Mouse (Mus musculus): ENCODE measurements around the gene Ptges2. TPM values are rescaled to one million over a fixed set of nuclear protein-coding genes. Genes with fewer than 3 reads are reported as not detected.
A peak's percentile ranks its signal among the peaks of the same experiment; 100 is the strongest.

Ptges2 gene
- total and polyA plus RNA-seq, 3 experiments = 30.4 to 396 (median 47.0) TPM

GRCm38 (mm10) chr2:32437612-32438166 lies 42.0 kb downstream of the Ptges2 start:
- no peak overlapping the region for H3K4me3 ChIP-seq (ENCODE audit: control insufficient read depth in 1 of 2, insufficient read depth in 1 of 2, low read depth in 2 of 2, low read length in 2 of 2)
- DNase-seq (ENCODE audit: low read depth, low spot score) = no peak
- no peak overlapping the region for H3K9ac ChIP-seq (ENCODE audit: control insufficient read depth, low read depth, low read length, poor library complexity, severe bottlenecking)
- TF ChIP-seq RCOR1 (IDR thresholded peaks at IDR 0.05; ENCODE audit: low read depth, low read length) = peak; percentile 52; the same call in 1 of the 2 replicates
- TF ChIP-seq ZC3H11A (IDR thresholded peaks at IDR 0.05; ENCODE audit: low read depth, low read length) = no peak
- H3K27ac ChIP-seq (ENCODE audit: control insufficient read depth, low read depth, low read length) = no peak overlapping the region
- peaks cover 0 to 2% of the 10 kb centered on the region in 2 experiments; a peak in 1 of 4 replicates for H3K36me3 ChIP-seq (ENCODE audit: control insufficient read depth in 1 of 2, insufficient read depth in 2 of 2, low read length in 2 of 2)
- no peaks in the 10 kb centered on the region for H3K9me3 ChIP-seq (replicated peaks; ENCODE audit: insufficient read depth, low read length)
- H3K79me2 ChIP-seq (ENCODE audit: control insufficient read depth, insufficient read depth, low read length, poor library complexity) = peaks cover 51% of the 10 kb centered on the region
- no peaks in the 10 kb centered on the region for H3K4me1 ChIP-seq (ENCODE audit: control insufficient read depth in 1 of 2, insufficient read depth in 2 of 2, low read length in 2 of 2)
- no peaks in the 10 kb centered on the region for H3K27me3 ChIP-seq (ENCODE audit: control insufficient read depth in 1 of 2, insufficient read depth in 2 of 2, low read length in 2 of 2)

GRCm38 (mm10) chr2:32438733-32439132 lies 43.0 kb downstream of the Ptges2 start:
- H3K9me3 ChIP-seq (replicated peaks; ENCODE audit: insufficient read depth, low read length) = no peaks in the 10 kb centered on the region
- DNase-seq (ENCODE audit: low read depth, low spot score) = no peak
- H3K9ac ChIP-seq (ENCODE audit: control insufficient read depth, low read depth, low read length, poor library complexity, severe bottlenecking) = no peak overlapping the region
- H3K27me3 ChIP-seq (ENCODE audit: control insufficient read depth in 1 of 2, insufficient read depth in 2 of 2, low read length in 2 of 2) = no peaks in the 10 kb centered on the region
- H3K36me3 ChIP-seq (ENCODE audit: control insufficient read depth in 1 of 2, insufficient read depth in 2 of 2, low read length in 2 of 2) = no peaks in the 10 kb centered on the region; a peak in 1 of 4 replicates
- peaks cover 48% of the 10 kb centered on the region for H3K79me2 ChIP-seq (ENCODE audit: control insufficient read depth, insufficient read depth, low read length, poor library complexity)
- H3K27ac ChIP-seq (ENCODE audit: control insufficient read depth, low read depth, low read length) = no peak overlapping the region
- TF ChIP-seq SIN3A (IDR thresholded peaks at IDR 0.05; ENCODE audit: low read length) = no peak
- no peak for TF ChIP-seq KAT2A (conservative IDR thresholded peaks at IDR 0.05; ENCODE audit: low read depth, low read length)
- no peak for TF ChIP-seq GABPA (IDR thresholded peaks at IDR 0.05; ENCODE audit: low read depth, low read length)
- no peak for TF ChIP-seq USF1 (IDR thresholded peaks at IDR 0.05; ENCODE audit: low read depth, low read length)
- TF ChIP-seq GATA1 (IDR thresholded peaks at IDR 0.05; ENCODE audit: low read depth, low read length) = no peak
- TF ChIP-seq CHD1 (IDR thresholded peaks at IDR 0.05; ENCODE audit: low read depth, low read length) = no peak
- TF ChIP-seq EP300 (IDR thresholded peaks at IDR 0.05; ENCODE audit: low read depth in 1 of 2, low read length in 2 of 2) = no peak
- no peak for TF ChIP-seq MYC (IDR thresholded peaks at IDR 0.05; ENCODE audit: low read depth, low read length)
- no peak for TF ChIP-seq RAD21 (IDR thresholded peaks at IDR 0.05; ENCODE audit: low read depth, low read length)
- H3K4me1 ChIP-seq (ENCODE audit: control insufficient read depth in 1 of 2, insufficient read depth in 2 of 2, low read length in 2 of 2) = no peaks in the 10 kb centered on the region
- H3K4me3 ChIP-seq (ENCODE audit: control insufficient read depth in 1 of 2, insufficient read depth in 1 of 2, low read depth in 2 of 2, low read length in 2 of 2) = no peak overlapping the region

GRCm38 (mm10) chr2:32439177-32439576 lies 43.5 kb downstream of the Ptges2 start:
- H3K4me1 ChIP-seq (ENCODE audit: control insufficient read depth in 1 of 2, insufficient read depth in 2 of 2, low read length in 2 of 2) = peaks cover 0 to under 1% of the 10 kb centered on the region in 2 experiments; a peak in 1 of 4 replicates
- TF ChIP-seq USF2 (IDR thresholded peaks at IDR 0.05; ENCODE audit: borderline replicate concordance in 1 of 2, insufficient read depth in 1 of 2, low read depth in 1 of 2, low read length in 2 of 2) (no peak), ETS1 (IDR thresholded peaks at IDR 0.05; ENCODE audit: low read depth, low read length) (no peak), MYC (IDR thresholded peaks at IDR 0.05; ENCODE audit: low read depth, low read length) (no peak), SMC3 (IDR thresholded peaks at IDR 0.05; ENCODE audit: low read depth, low read length) (no peak), RCOR1 (IDR thresholded peaks at IDR 0.05; ENCODE audit: low read depth, low read length) (no peak), TBP (IDR thresholded peaks at IDR 0.05; ENCODE audit: low read depth, low read length) (no peak), CTCF (IDR thresholded peaks at IDR 0.05 in 2 of 3, conservative IDR thresholded peaks at IDR 0.05 in 1 of 3; ENCODE audit: control insufficient read depth in 1 of 3, insufficient read depth in 1 of 3, low read depth in 2 of 3, low read length in 3 of 3, poor library complexity in 1 of 3, severe bottlenecking in 1 of 3) (no peak), POLR2AphosphoS5 (IDR thresholded peaks at IDR 0.05; ENCODE audit: borderline replicate concordance, low read depth, low read length) (no peak), MAFK (IDR thresholded peaks at IDR 0.05; ENCODE audit: borderline replicate concordance, low read depth, low read length) (no peak)
- H3K27ac ChIP-seq (ENCODE audit: control insufficient read depth, low read depth, low read length) = no peak overlapping the region

More at GRCm38 (mm10) chr2:32439177-32439576, 43.5 kb downstream of the Ptges2 start:
- Histone ChIP-seq H3K9me3 (replicated peaks; ENCODE audit: insufficient read depth, low read length) (no peaks in the 10 kb centered on the region), H3K9ac (ENCODE audit: control insufficient read depth, low read depth, low read length, poor library complexity, severe bottlenecking) (no peak overlapping the region), H3K4me3 (ENCODE audit: control insufficient read depth in 1 of 2, insufficient read depth in 1 of 2, low read depth in 2 of 2, low read length in 2 of 2) (no peak overlapping the region), H3K79me2 (ENCODE audit: control insufficient read depth, insufficient read depth, low read length, poor library complexity) (peaks cover 52% of the 10 kb centered on the region), H3K27me3 (ENCODE audit: control insufficient read depth in 1 of 2, insufficient read depth in 2 of 2, low read length in 2 of 2) (no peaks in the 10 kb centered on the region), H3K36me3 (ENCODE audit: control insufficient read depth in 1 of 2, insufficient read depth in 2 of 2, low read length in 2 of 2) (peaks cover under 1% of the 10 kb centered on the region in 2 experiments; a peak in 2 of 4 replicates)
- no peak for DNase-seq (ENCODE audit: low read depth, low spot score)

Measured in MEL (cell line).